Mouse (Mus musculus) neural tube, embryonic 11.5 days (tissue): ENCODE data around the gene Tspan13. TPM values are rescaled to one million over a fixed set of nuclear protein-coding genes. Genes with fewer than 3 reads are reported as not detected.

ENCODE experiments used
- ATAC-seq: fragments of 200-750 bp; cut with Nextera tagmentation; 2 replicates; pipeline ENCODE4 v1.8.0; 2017; ENCODE audit warnings: moderate number of reproducible peaks, mild to moderate bottlenecking, moderate TSS enrichment, moderate library complexity; ENCODE audit not compliant: insufficient read depth, low FRiP score, low TSS enrichment
- DNase-seq: peaks from one replicate; pipeline ENCODE4 v3.0.0-alpha.2; 2015; ENCODE audit warnings: low spot score
- H3K27ac ChIP-seq: fragments of 300-500 bp; sonication (generic); 2 replicates; pipeline ENCODE4 v1.5.1; 2014; ENCODE audit warnings: low read depth, mild to moderate bottlenecking, low read length
- H3K27me3 ChIP-seq: fragments of 300-500 bp; sonication (generic); 2 replicates; pipeline ENCODE4 v1.6.1; 2014; ENCODE audit warnings: mild to moderate bottlenecking, low read length, mixed read lengths; ENCODE audit not compliant: control insufficient read depth, insufficient read depth
- H3K36me3 ChIP-seq: fragments of 300-500 bp; sonication (generic); 2 replicates; pipeline ENCODE4 v1.6.1; 2014; ENCODE audit warnings: mild to moderate bottlenecking, low read length, moderate library complexity, mixed read lengths; ENCODE audit not compliant: control insufficient read depth, insufficient read depth
- H3K4me1 ChIP-seq: fragments of 300-500 bp; sonication (generic); 2 replicates; pipeline ENCODE4 v1.6.1; 2014; ENCODE audit warnings: low read length, mixed read lengths; ENCODE audit not compliant: control insufficient read depth, insufficient read depth
- H3K4me2 ChIP-seq: fragments of 300-500 bp; sonication (generic); 2 replicates; pipeline ENCODE4 v1.6.1; 2014; ENCODE audit warnings: low read depth, mild to moderate bottlenecking, moderate library complexity
- H3K4me3 ChIP-seq: fragments of 300-500 bp; sonication (generic); 2 replicates; pipeline ENCODE4 v1.5.1; 2014; ENCODE audit warnings: low read depth, low read length
- H3K9ac ChIP-seq: fragments of 300-500 bp; sonication (generic); 2 replicates; pipeline ENCODE4 v1.6.1; 2014; ENCODE audit warnings: mild to moderate bottlenecking, low read length
- H3K9me3 ChIP-seq: fragments of 300-500 bp; sonication (generic); 2 replicates; pipeline ENCODE4 v1.6.1; 2016; ENCODE audit warnings: low read length; ENCODE audit not compliant: control insufficient read depth
- WGBS: fragments of 180-500 bp; shearing (Covaris S2); extraction: QIAGEN DNeasy Blood & Tissue Kit; methylation state at CpG from one replicate; pipeline ENCODE4 v1.1.7; 2014; 5-methylcytosine and 5-hydroxymethylcytosine counted together
- polyA plus RNA-seq: library from polyadenylated mRNA; unstranded; fragments of >200 nt; fragmentation: Nextera tagmentation; extraction: Ambion mirVana; gene quantifications from 2 replicates; pipeline ENCODE4 v1.2.1, GENCODE M21; 2014

Gene Tspan13
- polyA plus RNA-seq, 1 experiment from 2014 or later: 158 TPM

DNA sequence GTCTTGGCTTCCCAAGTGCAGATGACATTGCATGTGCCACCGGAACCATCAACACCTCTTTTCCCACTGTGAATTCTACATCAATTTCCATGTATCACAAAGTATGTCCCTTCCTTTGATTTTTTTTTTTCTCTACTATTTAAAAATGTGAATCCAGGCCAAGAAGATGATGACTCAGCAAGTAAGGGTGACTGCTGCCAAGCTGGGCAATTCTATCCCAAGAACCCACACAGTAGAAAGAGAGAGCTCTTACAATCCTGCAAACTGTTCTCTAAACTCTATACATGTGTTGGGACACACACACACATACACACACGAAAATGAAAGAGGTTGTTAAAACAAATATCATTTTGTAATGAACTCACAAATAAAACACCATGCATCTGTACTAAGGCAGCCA lies 15.1 kb downstream of the Tspan13 start:
- ATAC-seq: no peak
- H3K27me3 ChIP-seq: no peaks in the 10 kb centered on the region
- 86% methylated on average over 2 of the region's 2 CpGs for WGBS
- H3K27ac ChIP-seq: no peak overlapping the region
- H3K9me3 ChIP-seq: no peaks in the 10 kb centered on the region
- no peak overlapping the region for H3K9ac ChIP-seq
- no peaks in the 10 kb centered on the region for H3K4me1 ChIP-seq
- DNase-seq: no peak
- H3K4me3 ChIP-seq: no peak overlapping the region
- no peak overlapping the region for H3K4me2 ChIP-seq
- no peaks in the 10 kb centered on the region for H3K36me3 ChIP-seq

DNA sequence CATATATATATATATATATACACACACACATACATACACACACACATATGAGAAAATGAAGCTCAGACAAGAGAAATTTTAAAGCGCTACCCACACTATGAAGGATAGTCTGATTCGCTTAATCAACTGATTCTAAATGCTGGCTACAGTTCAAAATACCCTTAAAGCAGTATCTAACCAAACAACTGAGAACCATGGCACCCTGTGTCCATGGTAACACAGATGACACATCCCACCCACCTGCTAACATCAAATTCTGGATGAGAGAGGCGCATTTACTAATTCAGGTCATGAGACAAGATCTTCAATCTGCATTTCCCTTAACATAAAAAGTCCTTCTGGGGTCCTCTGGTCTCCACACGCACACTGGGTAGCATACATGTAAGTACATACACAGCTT lies 16.2 kb downstream of the Tspan13 start:
- Histone ChIP-seq H3K4me1 (no peaks in the 10 kb centered on the region), H3K36me3 (no peaks in the 10 kb centered on the region), H3K4me3 (no peak overlapping the region), H3K27ac (no peak overlapping the region), H3K9ac (no peak overlapping the region), H3K4me2 (no peak overlapping the region), H3K9me3 (no peaks in the 10 kb centered on the region), H3K27me3 (no peaks in the 10 kb centered on the region)
- 96% methylated on average over 4 of the region's 4 CpGs for WGBS
- ATAC-seq (no peak), DNase-seq (no peak)

DNA sequence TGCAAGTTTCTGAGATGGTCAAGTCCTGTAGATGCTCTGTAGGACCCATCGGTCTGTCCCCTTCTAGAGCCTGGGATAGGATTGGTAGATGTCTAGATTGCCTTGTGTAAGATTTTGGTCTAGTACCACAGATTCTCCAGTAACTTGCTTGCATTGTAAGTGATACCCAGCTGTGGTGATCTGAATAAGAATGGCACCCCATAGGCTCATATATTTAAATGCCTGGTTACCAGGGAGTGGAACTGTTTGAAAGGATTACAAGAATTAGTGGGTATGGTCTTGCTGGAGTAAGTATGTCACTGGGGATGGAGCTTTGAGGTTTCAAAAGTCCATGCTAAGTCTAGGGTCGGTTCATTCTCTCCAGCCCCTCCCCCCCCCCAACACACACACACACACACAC lies 21.6 kb downstream of the Tspan13 start:
- WGBS: 83% methylated on average over 2 of the region's 2 CpGs
- Histone ChIP-seq H3K27me3 (no peaks in the 10 kb centered on the region), H3K36me3 (peaks cover 4% of the 10 kb centered on the region), H3K4me3 (no peak overlapping the region), H3K4me2 (no peak overlapping the region), H3K9ac (no peak overlapping the region), H3K4me1 (no peaks in the 10 kb centered on the region), H3K27ac (no peak overlapping the region), H3K9me3 (no peaks in the 10 kb centered on the region)
- ATAC-seq (no peak), DNase-seq (no peak)

DNA sequence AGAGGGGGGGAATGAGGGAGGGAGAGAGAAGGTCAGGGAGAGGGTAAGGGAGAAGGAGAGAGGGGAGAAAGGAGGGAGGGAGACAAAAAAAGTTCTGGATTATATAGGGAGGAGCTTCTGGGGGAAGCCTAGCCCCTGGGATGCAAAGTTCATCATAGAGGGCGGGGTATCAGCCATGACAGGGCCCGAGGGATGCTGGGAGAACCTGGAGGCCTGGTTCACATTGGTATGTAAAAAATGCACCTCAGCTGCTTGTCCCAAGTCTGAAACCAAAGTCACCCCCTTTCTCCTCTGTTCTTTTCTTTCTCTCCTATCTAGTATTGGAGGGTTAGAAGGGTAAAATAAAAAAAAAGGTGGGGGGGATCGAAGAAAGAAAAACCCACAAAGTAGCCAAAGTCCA lies 22.2 kb downstream of the Tspan13 start:
- Histone ChIP-seq H3K9me3 (no peaks in the 10 kb centered on the region), H3K4me1 (no peaks in the 10 kb centered on the region), H3K4me3 (no peak overlapping the region), H3K27ac (no peak overlapping the region), H3K36me3 (peaks cover 4% of the 10 kb centered on the region), H3K27me3 (no peaks in the 10 kb centered on the region), H3K9ac (no peak overlapping the region), H3K4me2 (no peak overlapping the region)
- 85% methylated on average over 3 of the region's 3 CpGs for WGBS
- DNase-seq: no peak
- ATAC-seq: no peak

DNA sequence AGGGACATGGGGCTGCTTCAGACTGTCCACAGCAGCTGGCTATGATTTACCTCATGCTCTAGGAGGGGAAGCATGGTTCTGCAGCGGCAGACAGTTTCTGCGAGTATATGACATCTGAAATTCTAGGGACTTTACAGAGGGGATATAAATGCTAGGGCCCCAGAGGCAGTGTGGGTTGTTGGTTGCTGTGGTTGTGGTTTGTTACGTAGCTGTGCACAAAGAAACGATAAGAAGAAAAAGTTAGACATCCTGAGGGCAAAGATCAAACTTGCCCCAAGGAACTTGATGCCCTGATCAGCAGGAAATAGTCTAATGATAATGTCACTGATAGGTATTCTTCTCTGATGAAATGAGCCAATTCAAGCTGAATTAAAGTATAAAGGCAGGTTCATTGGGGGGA lies 22.7 kb downstream of the Tspan13 start:
- WGBS: 83% methylated on average over 4 of the region's 4 CpGs
- no peaks in the 10 kb centered on the region for H3K9me3 ChIP-seq
- DNase-seq: no peak
- H3K27ac ChIP-seq: no peak overlapping the region
- H3K4me3 ChIP-seq: no peak overlapping the region
- peaks cover 4% of the 10 kb centered on the region for H3K36me3 ChIP-seq
- H3K4me2 ChIP-seq: no peak overlapping the region
- ATAC-seq: no peak
- no peaks in the 10 kb centered on the region for H3K4me1 ChIP-seq
- no peaks in the 10 kb centered on the region for H3K27me3 ChIP-seq
- no peak overlapping the region for H3K9ac ChIP-seq

DNA sequence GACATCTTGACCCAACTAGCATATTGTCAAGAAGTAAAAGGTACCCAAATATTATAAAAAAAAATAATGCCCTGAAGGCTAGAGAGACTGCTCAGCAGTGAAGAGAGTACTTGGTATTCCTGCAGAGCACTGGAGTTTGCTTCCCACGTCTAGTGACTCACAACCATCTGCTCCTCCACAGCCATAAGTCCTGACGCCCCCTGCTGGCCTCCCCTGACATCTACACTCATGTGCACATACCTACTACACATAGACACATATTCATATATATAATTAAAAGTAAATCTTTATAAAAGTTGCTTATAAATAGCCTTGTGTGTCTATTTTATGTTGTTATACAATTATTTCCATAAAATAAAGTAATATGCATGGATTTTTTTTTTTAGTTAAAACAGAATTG lies 24.5 kb downstream of the Tspan13 start:
- Histone ChIP-seq H3K27ac (no peak overlapping the region), H3K4me2 (no peak overlapping the region), H3K9me3 (no peaks in the 10 kb centered on the region), H3K36me3 (peaks cover 4% of the 10 kb centered on the region), H3K4me3 (no peak overlapping the region), H3K4me1 (no peaks in the 10 kb centered on the region), H3K27me3 (no peaks in the 10 kb centered on the region), H3K9ac (no peak overlapping the region)
- no peak for ATAC-seq
- DNase-seq: no peak
- WGBS: 76% methylated on average over 2 of the region's 2 CpGs

DNA sequence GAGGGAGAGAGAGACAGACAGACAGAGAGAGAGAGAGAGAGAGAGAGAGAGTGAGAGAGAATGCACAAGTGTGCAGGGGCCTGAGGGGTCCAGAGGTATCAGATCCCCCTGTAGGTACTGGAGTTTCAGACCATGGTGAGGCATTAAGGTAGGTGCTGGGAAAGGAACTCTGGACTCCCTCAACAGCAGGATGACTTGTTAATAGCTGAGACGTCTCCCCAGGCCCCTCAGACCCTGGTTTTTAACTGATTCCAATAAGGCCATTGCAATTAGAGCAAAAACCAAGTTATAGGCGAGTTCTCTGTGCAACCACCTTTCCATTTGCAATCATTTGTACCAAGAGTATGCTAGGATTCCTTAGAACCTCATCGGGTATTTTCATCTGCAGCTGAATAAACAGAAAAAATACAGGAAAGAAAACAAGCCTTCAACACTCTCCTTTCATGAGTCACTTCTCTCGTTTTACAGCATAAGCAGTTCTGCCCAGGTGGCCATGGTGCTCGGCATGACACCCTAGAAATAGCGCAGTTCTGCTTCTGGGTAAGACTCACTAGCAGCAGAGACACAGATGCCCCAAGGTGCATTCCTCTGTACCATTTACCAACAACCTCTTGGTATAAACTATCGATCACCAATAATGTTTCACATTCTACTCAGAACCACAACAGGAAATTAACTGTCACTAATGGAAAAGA lies 28.9 kb downstream of the Tspan13 start:
- DNase-seq: no peak
- Histone ChIP-seq H3K4me3 (no peak overlapping the region), H3K27me3 (no peaks in the 10 kb centered on the region), H3K9me3 (no peaks in the 10 kb centered on the region), H3K27ac (no peak overlapping the region), H3K4me2 (no peak overlapping the region), H3K36me3 (no peaks in the 10 kb centered on the region), H3K9ac (no peak overlapping the region), H3K4me1 (no peaks in the 10 kb centered on the region)
- ATAC-seq: no peak
- 69% methylated on average over 7 of the region's 7 CpGs for WGBS

DNA sequence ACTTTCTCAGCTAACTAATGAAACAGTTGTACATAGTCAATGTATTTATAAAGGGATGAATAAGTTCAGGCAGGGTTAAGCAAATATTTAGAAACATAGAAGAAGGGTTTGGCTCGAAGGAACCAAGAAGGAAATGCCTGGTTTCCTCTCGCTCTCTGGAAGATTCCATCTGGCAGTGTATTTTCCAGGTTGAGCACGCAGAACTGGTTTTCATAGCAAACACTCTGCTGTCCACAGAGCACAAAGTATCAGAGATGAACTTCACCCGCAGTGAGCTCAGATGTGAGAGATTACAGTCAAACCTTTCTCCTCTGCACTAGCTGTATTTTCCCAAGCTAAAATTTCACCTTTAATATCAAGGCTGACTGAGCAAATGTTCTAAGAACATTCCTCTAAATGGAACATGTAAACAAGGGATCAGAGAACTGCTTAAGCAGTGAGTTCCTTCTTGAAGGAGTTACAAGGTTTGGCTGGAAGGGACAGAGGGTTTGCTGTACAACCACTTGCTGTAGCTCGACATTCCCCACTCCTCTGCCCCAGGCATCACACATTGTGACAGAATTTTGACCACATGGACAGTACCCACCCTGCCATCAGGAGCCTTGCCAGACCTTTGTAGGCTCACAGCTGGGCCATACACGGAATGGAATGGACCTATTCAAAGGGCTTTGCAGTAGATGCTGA lies 33.8 kb downstream of the Tspan13 start:
- no peak overlapping the region for H3K9ac ChIP-seq
- DNase-seq (no peak), ATAC-seq (no peak)
- no peaks in the 10 kb centered on the region for H3K27me3 ChIP-seq
- WGBS: 75% methylated on average over 6 of the region's 6 CpGs
- H3K4me1 ChIP-seq: no peaks in the 10 kb centered on the region
- H3K36me3 ChIP-seq: no peaks in the 10 kb centered on the region
- no peaks in the 10 kb centered on the region for H3K9me3 ChIP-seq
- H3K4me3 ChIP-seq: no peak overlapping the region
- no peak overlapping the region for H3K27ac ChIP-seq
- H3K4me2 ChIP-seq: no peak overlapping the region

DNA sequence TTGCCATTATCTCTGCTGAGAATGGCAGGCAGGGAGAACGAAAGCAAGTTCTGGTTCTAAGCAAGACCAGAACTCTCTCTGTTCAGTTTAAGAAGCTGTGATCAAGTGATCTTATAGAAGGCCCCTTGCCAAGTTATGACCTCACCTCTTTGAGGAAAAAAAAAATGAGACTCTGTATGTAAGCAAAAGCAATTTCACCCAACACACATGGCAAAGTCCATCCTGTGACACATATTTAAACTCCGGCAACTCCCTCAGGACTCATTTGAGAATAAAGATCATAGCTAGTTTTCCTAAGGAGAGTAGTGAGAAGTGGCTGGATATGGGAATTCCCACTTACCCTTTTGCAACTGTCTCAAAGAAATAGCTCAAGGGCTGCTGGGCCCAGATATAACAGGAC lies 34.7 kb downstream of the Tspan13 start:
- Histone ChIP-seq H3K9me3 (no peaks in the 10 kb centered on the region), H3K4me2 (no peak overlapping the region), H3K27me3 (no peaks in the 10 kb centered on the region)

More for the DNA sequence above, 34.7 kb downstream of the Tspan13 start:
- Histone ChIP-seq H3K27ac (no peak overlapping the region), H3K36me3 (no peaks in the 10 kb centered on the region), H3K9ac (no peak overlapping the region), H3K4me3 (no peak overlapping the region), H3K4me1 (no peaks in the 10 kb centered on the region)
- 87% methylated on average over 2 of the region's 2 CpGs for WGBS
- DNase-seq: no peak
- no peak for ATAC-seq
